ENCODE assay signal across 22 mouse cellular contexts in the genomic region with DNA sequence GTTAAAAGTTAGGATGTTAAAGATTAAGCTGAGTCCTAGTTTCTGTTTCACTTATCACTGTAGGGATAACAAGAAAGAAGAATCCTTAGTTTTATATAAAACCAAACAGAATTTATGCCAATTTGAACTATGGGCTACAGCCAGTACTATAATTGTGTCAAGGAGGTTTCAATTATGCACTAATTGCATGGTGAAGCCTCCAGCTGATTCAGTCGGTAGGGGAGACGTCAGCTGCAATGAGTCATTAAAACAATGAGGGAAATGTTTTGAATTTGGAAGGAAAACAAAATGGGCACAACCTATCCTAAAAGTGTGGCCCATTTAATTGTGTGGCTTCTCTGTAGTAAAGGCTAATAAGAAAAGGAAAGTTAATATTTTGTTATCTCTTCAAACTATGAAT. TPM values are rescaled to one million over a fixed set of nuclear protein-coding genes. Genes with fewer than 3 reads are reported as not detected.
A peak's percentile ranks its signal among the peaks of the same experiment; 100 is the strongest.
DNase-seq lines count a peak whose midpoint lies in the region; ATAC-seq lines count a peak whose summit lies in the region.
"Had no signal": no experiment of that assay in that cellular context is flagged by ENCODE, and none has a peak within 500 bp of the region (broad histone marks: within the 10 kb centered on the region; RNA-seq: fewer than 3 reads in every experiment).

No protein-coding gene starts in this region.

- no peaks in the 10 kb centered on the region for H3K27me3 ChIP-seq in forebrain, embryonic 14.5 days (replicated peaks; ENCODE audit: control insufficient read depth, insufficient read depth, low read length)
- H3K27me3 ChIP-seq in forebrain, embryonic 12.5 days, result no peaks in the 10 kb centered on the region
- H3K27me3 ChIP-seq: CH12.LX; embryonic facial prominence, embryonic 13.5 days; hindbrain, embryonic 12.5 days; intestine, embryonic 15.5 days had no signal

- H3K4me1 ChIP-seq in forebrain, embryonic 14.5 days (ENCODE audit: control insufficient read depth, insufficient read depth, low read length), result no peaks in the 10 kb centered on the region
- H3K4me1 ChIP-seq in forebrain, embryonic 12.5 days, result no peaks in the 10 kb centered on the region
- H3K4me1 ChIP-seq: embryonic facial prominence, embryonic 13.5 days; forebrain, embryonic 10.5 days; heart, embryonic 10.5 days; hindbrain, embryonic 12.5 days; intestine, embryonic 15.5 days had no signal

- H3K9me3 ChIP-seq in forebrain, embryonic 14.5 days (replicated peaks; ENCODE audit: control insufficient read depth, low read length), result no peaks in the 10 kb centered on the region
- H3K9me3 ChIP-seq in forebrain, embryonic 12.5 days, result no peaks in the 10 kb centered on the region
- H3K9me3 ChIP-seq: embryonic facial prominence, embryonic 13.5 days; forebrain, embryonic 10.5 days; heart, embryonic 10.5 days; hindbrain, embryonic 12.5 days; intestine, embryonic 15.5 days had no signal

- no peak overlapping the region for H3K4me3 ChIP-seq in forebrain, embryonic 14.5 days (ENCODE audit: low read depth, low read length)
- no peak overlapping the region for H3K4me3 ChIP-seq in forebrain, embryonic 12.5 days (replicated peaks)
- H3K4me3 ChIP-seq: embryonic facial prominence, embryonic 13.5 days; forebrain, embryonic 10.5 days; heart, embryonic 10.5 days; hindbrain, embryonic 12.5 days; intestine, embryonic 15.5 days had no signal

- peaks cover 17% of the 10 kb centered on the region; the same call in 1 of the 2 replicates for H3K36me3 ChIP-seq in forebrain, embryonic 14.5 days (ENCODE audit: control insufficient read depth, insufficient read depth, low read length)
- peaks cover 16% of the 10 kb centered on the region for H3K36me3 ChIP-seq in forebrain, embryonic 12.5 days (replicated peaks)
- H3K36me3 ChIP-seq: intestine, embryonic 15.5 days had no signal

- DNase-seq in cerebellum, postnatal 14 days, result no peak
- peak; percentile 54 for DNase-seq in forebrain, embryonic 14.5 days (ENCODE audit: low spot score)
- DNase-seq in retina, postnatal 1 day, result peak; percentile 23
- no peak for DNase-seq in retina, embryonic 14.5 days (ENCODE audit: low spot score)
- no peak for DNase-seq in testis, postnatal 10 days (ENCODE audit: low spot score)
- DNase-seq in embryo, embryonic 11 days, result no peak
- DNase-seq: adrenal gland, postnatal 14 days; cerebellum, adult 11 months; cerebellum, adult 8-10 months; gastrocnemius, postnatal 10 days; heart, adult 18-20 months; heart, postnatal 10 days; heart, postnatal 4 days; kidney, adult 18-20 months had no signal

- 8% methylated on average over 2 of the region's 2 CpGs for WGBS in forebrain, embryonic 14.5 days
- 27% methylated on average over 2 of the region's 2 CpGs for WGBS in forebrain, embryonic 12.5 days

- peak; percentile 61; the same call in 1 of the 2 replicates for ATAC-seq in cerebellum, adult (ENCODE audit: insufficient number of reproducible peaks, low FRiP score, low TSS enrichment)
- ATAC-seq in forebrain, embryonic 14.5 days, result peak; percentile 57; the same call in 1 of the 2 replicates
- no peak for ATAC-seq in forebrain, embryonic 12.5 days (ENCODE audit: low FRiP score)
- ATAC-seq: intestine, embryonic 15.5 days had no signal

- no peak overlapping the region for H3K9ac ChIP-seq in forebrain, embryonic 14.5 days (ENCODE audit: low read length)
- H3K9ac ChIP-seq in forebrain, embryonic 12.5 days, result no peak overlapping the region
- H3K9ac ChIP-seq: embryonic facial prominence, embryonic 13.5 days; hindbrain, embryonic 12.5 days; intestine, embryonic 15.5 days had no signal

- H3K27ac ChIP-seq in forebrain, embryonic 14.5 days (ENCODE audit: low read depth, low read length), result no peak overlapping the region
- H3K27ac ChIP-seq in forebrain, embryonic 12.5 days, result no peak overlapping the region
- H3K27ac ChIP-seq: embryonic facial prominence, embryonic 13.5 days; forebrain, embryonic 10.5 days; heart, embryonic 10.5 days; hindbrain, embryonic 12.5 days; intestine, embryonic 15.5 days had no signal

- H3K4me2 ChIP-seq in forebrain, embryonic 14.5 days (ENCODE audit: low read length), result no peak overlapping the region
- H3K4me2 ChIP-seq in forebrain, embryonic 12.5 days, result no peak overlapping the region
- H3K4me2 ChIP-seq: embryonic facial prominence, embryonic 13.5 days; hindbrain, embryonic 12.5 days; intestine, embryonic 15.5 days had no signal

RNA-seq across cellular contexts. Expression of gene B3galt2, which starts 20.7 kb away (rescaled TPM):
- polyA plus RNA-seq in forebrain, embryonic 14.5 days (2014; fragmentation: Nextera tagmentation; extraction: Ambion mirVana), result 5.9 and 8.8 TPM in 2 replicates
- polyA plus RNA-seq in forebrain, embryonic 12.5 days (2016; fragmentation: Nextera tagmentation; extraction: Ambion mirVana), result 2.1 and 2.6 TPM in 2 replicates

Comparison
In these comparisons a context has a peak if more than half of its experiments do, and no peak if none do; other contexts are left out.
1. DNase-seq: peak in forebrain, embryonic 14.5 days (single experiment) and retina, postnatal 1 day (single experiment); none in cerebellum, postnatal 14 days (0 of 2), retina, embryonic 14.5 days (single experiment), testis, postnatal 10 days (single experiment) and embryo, embryonic 11 days (single experiment).